Mouse (Mus musculus) heart, adult 10 weeks (tissue): ENCODE results near the gene Rlbp1. TPM values are rescaled to one million over a fixed set of nuclear protein-coding genes. Genes with fewer than 3 reads are reported as not detected.

Experiments
- polyA plus RNA-seq: library from polyadenylated mRNA; stranded (reverse); fragments of 350-450 nt; fragmentation: Illumina TruSeq; extraction: RNeasy Lipid Tissue Mini Kit (QIAGEN cat#74804); gene quantifications from one replicate; pipeline ENCODE4 v1.2.3, GENCODE M21; 2014; ENCODE audit warnings: low read depth, low replicate concordance

The Rlbp1 gene
- polyA plus RNA-seq = not detected

GRCm38 (mm10) chr7:79386422-79387133, at the start of gene Rlbp1:
Gene Rlbp1, minus strand, starts transcription at chr7:79387048.

GRCm38 (mm10) chr7:79391883-79392649, 5.2 kb upstream of the Rlbp1 start, which contains the start of gene Fanci:
Gene Fanci, plus strand, starts transcription at chr7:79391929.

Other genes starting within 250 kb of the Rlbp1 start
- 126 TPM for gene Mfge8, start 238.0 kb downstream of the Rlbp1 start, polyA plus RNA-seq
- gene Abhd2, start 113.8 kb downstream of the Rlbp1 start, polyA plus RNA-seq = 11.7 TPM
- gene Fanci, start 4.9 kb upstream of the Rlbp1 start, polyA plus RNA-seq = 0.63 TPM
- 63.8 TPM for gene Polg, start 79.3 kb upstream of the Rlbp1 start, polyA plus RNA-seq
- not detected for gene Rhcg, start 230.6 kb upstream of the Rlbp1 start, polyA plus RNA-seq